10 mouse cellular contexts compared by ENCODE assay signal in the genomic region with DNA sequence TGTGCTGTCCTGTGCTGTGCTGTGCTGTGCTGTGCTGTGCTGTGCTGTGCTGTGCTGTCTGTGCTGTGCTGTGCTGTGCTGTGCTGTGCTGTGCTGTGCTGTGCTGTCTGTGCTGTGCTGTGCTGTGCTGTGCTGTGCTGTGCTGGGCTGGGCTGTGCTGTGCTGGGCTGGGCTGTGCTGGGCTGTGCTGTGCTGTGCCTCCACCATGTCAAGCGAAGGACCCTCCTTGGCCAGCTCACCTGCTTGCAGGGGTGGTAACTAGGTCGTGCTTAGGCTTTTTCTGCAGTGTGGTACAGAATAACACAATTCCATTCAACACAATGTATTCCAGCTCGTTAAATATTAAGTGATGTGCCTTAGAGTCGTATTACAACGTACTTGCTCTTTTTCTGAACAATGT. TPM values are rescaled to one million over a fixed set of nuclear protein-coding genes. Genes with fewer than 3 reads are reported as not detected.
"Had no signal": no experiment of that assay in that cellular context is flagged by ENCODE, and none has a peak within 500 bp of the region (broad histone marks: within the 10 kb centered on the region; RNA-seq: fewer than 3 reads in every experiment).

No protein-coding gene starts in this region.

RNA-seq across cellular contexts. Expression of gene Gm525, which starts 8.3 kb away (rescaled TPM):
- polyA plus RNA-seq: embryonic facial prominence, embryonic 10.5 days; embryonic facial prominence, embryonic 11.5 days; erythroblast, embryonic 14.5 days; forebrain, embryonic 10.5 days; forebrain, embryonic 11.5 days; forebrain, embryonic 12.5 days; forebrain, embryonic 13.5 days; forebrain, embryonic 14.5 days; forebrain, embryonic 15.5 days; forebrain, embryonic 16.5 days had no signal

RNA-seq across cellular contexts. Expression of gene Dgke, which starts 15.3 kb away (rescaled TPM):
- polyA plus RNA-seq: erythroblast, embryonic 14.5 days had no signal
